Mouse (Mus musculus): ENCODE results near the gene Kcnip4. TPM values are rescaled to one million over a fixed set of nuclear protein-coding genes. Genes with fewer than 3 reads are reported as not detected.
A peak's percentile ranks its signal among the peaks of the same experiment; 100 is the strongest.

Kcnip4 gene
- total RNA-seq, 2 experiments from 2014 or later, result 53.6 to 58.8 TPM

DNA sequence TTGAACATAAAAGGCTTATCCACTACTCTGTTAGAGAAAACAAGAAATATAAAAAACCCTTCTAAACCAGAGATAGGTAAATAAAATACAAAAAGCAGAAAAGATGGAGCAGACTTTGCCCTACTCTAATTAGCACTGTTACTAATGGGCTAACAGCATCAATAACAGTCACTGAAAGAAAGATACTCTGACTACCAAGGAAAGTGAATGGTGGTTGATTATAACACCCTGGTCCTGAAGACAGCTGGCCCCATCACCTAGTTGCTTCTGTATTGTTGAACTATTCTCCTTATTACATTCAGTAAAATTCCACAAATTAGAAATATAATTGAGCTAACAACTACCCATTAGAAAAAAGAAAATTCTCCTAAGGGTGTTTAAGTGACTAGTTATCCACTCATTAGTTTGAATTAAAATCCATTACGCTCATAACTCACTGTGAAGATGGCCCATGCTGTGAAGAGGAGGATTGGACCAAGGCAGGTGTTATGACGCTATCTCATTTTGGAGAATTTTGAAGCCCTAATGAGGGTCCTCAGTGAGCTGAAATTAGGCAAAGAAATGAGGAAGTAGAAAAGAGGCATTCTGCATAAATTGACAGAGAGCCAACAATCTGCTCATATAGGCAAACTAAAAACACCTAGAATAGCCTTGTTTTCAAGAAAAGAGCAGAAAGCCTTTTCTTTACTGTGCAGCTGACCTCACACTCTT lies 582.2 kb downstream of the Kcnip4 start:
- DNase-seq (ENCODE audit: low spot score in 2 of 2), result no peak

- DNase-seq (ENCODE audit: low spot score in 2 of 2), result no peak
Observed at GRCm38 (mm10) chr5:48931881-48932280, 592.8 kb downstream of the Kcnip4 start.

- no peak for DNase-seq (ENCODE audit: low spot score in 2 of 2)
Observed at GRCm38 (mm10) chr5:48890216-48890615, 634.5 kb downstream of the Kcnip4 start.

DNA sequence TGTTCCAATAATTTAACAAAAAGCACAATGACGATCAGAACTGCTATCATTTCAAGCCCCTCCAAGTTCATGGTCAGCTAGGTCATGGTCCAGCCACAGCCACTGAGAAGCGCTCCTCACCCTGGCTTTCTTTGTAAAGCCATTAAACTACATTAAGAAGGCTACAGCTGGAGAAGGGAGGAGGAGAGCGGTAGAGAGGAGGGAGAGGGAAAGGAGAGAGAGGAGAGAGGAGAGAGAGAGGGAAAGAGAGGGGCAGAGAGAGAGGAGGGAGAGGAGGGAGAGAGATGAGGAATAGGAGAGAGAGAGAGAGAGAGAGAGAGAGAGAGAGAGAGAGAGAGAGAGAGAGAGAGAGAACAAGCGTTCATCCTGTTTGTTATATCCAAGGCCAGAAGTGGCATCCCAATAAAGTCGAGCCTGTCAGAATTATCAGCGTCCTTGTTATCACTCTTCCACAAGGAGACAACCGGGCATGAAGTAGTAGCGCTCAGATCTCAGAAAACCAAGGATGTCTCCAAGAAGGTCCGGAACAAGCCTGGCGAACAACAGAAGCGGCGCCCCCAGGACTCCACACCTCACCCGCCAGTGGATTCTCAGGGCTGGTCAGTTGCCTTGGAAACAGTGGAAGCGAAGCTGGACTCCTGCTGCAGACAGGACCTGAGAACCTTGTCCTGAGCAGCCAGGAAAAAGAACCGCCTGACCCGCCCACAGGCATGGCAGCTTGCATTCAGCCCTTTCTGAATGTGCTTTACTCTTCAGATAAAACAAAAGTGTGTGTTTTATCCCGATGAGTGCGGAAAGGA lies 635.1 kb downstream of the Kcnip4 start:
- DNase-seq (ENCODE audit: low spot score in 2 of 2), result peak; percentile 11 to 33

DNA sequence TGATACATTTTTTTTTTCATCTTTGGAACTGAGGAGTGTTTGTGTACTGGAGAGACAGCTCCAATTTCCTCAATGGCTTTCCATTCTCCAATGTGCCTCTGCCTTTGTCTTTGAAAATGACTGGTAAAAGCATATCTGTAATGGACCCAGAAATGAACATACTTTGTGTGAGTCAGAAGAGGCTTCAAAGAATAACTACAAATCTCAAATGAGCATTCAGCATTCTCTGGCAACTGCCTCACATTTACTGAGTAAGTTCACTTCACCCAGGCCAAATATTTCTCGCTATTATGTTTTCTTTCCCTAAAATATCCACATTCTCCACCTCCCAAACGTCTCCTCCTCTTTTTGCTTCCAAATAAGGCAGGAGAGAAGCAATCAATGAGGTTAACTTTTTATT lies 646.6 kb downstream of the Kcnip4 start:
- DNase-seq (ENCODE audit: low spot score in 2 of 2), result no peak

- DNase-seq (ENCODE audit: low spot score in 2 of 2), result no peak
Observed at GRCm38 (mm10) chr5:48864268-48864967, 660.3 kb downstream of the Kcnip4 start.

DNA sequence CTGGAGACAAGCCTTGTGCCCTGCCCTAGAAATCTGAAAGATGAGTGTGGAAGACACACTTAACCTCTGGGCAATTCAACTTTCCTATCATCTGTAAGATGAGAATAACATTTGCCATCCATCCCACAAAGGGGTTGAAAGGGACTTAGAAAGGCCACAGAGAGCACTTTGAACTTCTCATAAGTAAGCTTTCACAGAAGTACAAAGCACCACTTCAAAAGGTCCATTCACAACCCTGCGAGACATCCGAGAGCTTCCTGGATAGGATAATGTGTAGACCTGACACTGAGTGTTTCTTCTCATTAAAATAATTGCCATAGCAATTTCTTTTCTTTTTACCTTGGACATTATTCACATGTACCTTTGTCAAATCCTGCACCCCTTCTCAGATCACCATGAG lies 683.7 kb downstream of the Kcnip4 start:
- DNase-seq (ENCODE audit: low spot score in 2 of 2), result no peak

GRCm38 (mm10) chr5:48795526-48795925 lies 729.2 kb downstream of the Kcnip4 start:
- no peak for DNase-seq (ENCODE audit: low spot score in 2 of 2)

DNA sequence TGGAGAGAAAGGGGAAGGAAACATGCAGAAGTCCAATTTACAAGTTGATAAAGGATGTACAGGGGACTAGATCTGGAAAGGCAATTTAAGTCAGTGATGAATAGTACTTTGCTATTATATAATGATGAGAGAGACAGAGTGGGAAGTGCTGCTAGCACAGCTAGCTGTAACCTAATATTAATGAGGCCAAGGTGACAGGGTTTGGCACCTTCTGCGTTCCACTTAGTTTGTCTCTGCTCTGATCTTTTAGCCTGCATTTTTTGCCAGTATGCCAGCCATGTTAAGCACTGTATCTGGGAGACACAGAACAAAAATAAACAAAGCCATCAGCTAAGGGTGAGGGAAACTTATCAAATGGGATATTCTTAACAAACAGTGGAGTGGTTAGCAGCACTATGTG lies 745.3 kb downstream of the Kcnip4 start:
- no peak for DNase-seq (ENCODE audit: low spot score in 2 of 2)

DNA sequence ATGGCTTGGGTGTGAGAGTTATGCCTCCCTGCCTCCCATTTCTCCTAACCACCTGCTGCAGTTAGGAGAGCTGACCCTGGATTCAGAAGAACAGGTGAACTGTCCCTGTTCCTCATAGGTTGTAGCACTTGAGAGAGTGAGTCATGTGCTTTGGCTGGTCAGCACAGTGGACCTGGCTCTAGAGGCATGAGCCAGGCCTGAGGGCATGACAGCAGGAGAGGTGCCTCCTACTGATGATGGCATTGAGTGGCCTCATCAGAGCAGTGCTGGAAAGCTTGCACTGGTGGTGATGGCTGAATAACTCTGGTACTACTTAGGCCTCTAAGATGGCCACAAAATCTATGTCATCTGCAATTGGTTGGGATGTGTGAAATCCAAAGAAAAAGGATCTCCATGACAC lies 776.1 kb downstream of the Kcnip4 start:
- no peak for DNase-seq (ENCODE audit: low spot score in 2 of 2)

GRCm38 (mm10) chr5:48737640-48738039 lies 787.1 kb downstream of the Kcnip4 start:
- no peak for DNase-seq (ENCODE audit: low spot score in 2 of 2)

- DNase-seq (ENCODE audit: low spot score in 2 of 2), result no peak
Observed at GRCm38 (mm10) chr5:48718166-48718565, 806.5 kb downstream of the Kcnip4 start.

GRCm38 (mm10) chr5:48705997-48706396 lies 818.7 kb downstream of the Kcnip4 start:
- DNase-seq (ENCODE audit: low spot score in 2 of 2), result no peak

DNA sequence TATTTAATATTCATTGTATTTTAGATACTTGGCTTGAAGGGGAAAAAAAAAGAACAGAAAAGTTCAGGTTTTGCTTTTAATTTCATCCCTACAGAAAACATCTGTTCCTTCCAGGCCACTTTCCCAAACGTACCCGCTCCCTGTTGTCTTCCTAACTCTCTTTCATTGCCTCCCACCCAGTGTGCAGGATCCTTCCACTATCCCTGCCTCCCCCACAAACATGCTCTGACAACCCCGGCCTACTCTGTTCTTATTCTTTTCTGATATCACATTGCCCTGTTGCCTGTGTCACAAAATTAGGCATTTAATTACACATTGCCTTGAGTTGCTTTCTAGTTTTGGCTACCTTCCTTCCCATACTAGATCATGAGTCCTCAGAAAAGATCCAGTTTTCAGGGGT lies 837.6 kb downstream of the Kcnip4 start:
- DNase-seq (ENCODE audit: low spot score in 2 of 2), result peak in 1 of 2 experiments; percentile 7

GRCm38 (mm10) chr5:48679733-48680595 lies 844.7 kb downstream of the Kcnip4 start:
- DNase-seq (ENCODE audit: low spot score in 2 of 2), result no peak

DNA sequence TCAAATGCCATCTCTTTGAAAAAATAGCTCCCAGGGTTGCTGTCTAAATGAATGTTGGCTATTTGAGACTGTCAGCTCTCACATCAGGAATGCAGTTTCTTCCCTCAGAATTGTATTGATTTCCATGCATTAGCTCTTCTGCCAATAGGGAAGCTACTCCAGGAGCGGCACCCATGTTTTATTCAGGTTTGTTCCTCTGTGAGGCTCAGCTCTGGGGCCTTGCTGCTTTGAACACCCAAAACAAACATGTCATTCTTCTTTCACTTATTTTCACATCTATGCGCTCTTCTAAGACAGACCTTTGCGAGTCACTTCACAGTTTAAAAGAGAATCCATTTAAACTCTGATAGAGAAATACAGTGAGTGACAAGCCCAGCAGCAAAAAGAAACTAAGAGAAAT lies 862.2 kb downstream of the Kcnip4 start:
- DNase-seq (ENCODE audit: low spot score in 2 of 2), result no peak

DNA sequence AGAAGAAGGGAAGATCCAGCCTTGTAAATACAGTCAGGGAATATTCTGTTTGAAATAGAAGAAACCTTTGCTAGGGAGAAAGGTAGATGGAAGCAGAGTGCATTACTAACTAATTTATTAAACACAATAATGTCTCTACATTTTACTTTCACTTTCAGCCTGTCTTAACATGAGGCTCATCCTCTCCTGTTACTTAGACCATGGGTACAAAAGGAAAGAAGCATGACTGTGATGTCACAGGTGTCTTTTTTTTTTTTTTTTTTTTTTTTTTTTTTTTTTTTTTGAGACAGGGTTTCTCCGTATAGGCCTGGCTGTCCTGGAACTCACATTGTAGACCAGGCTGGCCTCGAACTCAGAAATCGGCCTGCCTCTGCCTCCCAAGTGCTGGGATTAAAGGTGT lies 864.7 kb downstream of the Kcnip4 start:
- DNase-seq (ENCODE audit: low spot score in 2 of 2), result no peak

- no peak for DNase-seq (ENCODE audit: low spot score in 2 of 2)
Observed at GRCm38 (mm10) chr5:48650496-48650895, 874.2 kb downstream of the Kcnip4 start.

DNA sequence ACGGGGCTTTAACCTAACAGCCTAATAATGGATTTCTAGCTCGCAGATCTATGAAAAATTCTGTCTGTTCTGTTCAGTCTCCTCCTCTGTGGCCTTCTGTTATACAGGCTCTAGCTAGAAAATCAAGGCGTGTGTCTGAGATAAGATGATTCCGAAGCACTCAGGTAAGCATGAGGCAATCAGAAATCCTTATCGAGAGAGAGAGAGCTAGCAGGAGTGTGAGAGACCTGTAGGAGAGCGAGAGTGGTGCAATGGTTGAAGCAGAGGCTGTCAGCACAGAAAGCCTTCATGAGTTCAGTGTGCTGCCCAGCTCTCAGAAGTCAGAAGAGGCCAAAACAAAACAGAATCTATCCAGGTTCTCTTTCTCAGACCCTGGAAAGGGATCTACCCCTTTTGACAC lies 888.0 kb downstream of the Kcnip4 start:
- no peak for DNase-seq (ENCODE audit: low spot score in 2 of 2)

- DNase-seq (ENCODE audit: low spot score in 2 of 2), result no peak
Observed at GRCm38 (mm10) chr5:48633631-48634030, 891.1 kb downstream of the Kcnip4 start.

GRCm38 (mm10) chr5:48623370-48623769 lies 901.3 kb downstream of the Kcnip4 start:
- no peak for DNase-seq (ENCODE audit: low spot score in 2 of 2)
